Mouse (Mus musculus): ENCODE measurements at regions not wholly inside any gene's neighbourhood (a gene's known extent, or its start where the extent isn't known, plus 50 kb on each side); places are given as distances from the start of the nearest gene placed in this dataset.

DNA sequence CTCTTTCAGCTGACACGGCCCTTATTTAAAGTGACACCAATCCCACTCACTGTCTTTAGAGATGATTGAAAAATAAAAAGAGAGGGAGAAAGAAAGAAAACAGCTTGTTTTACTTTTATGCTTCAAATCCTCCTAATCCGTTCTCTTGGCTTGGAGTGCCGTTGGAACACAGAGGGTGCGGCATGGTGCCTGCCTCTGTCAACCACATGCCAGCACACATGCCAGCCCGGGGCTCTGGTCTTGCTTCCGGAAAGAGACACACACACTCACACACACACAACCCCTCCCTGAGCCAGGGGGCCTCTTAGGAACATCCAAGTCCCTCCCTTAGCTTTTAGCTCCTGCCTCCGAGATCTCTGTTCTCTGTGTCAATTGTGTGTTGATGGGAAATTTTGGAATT lies 116.2 kb upstream of the 3110018I06Rik start:
- H3K27me3 ChIP-seq, result no peaks in the 10 kb centered on the region
- in situ Hi-C loops (cut with MboI; ENCODE audit: low pct_unique_long_range_greater_than_20kb), result no loop called here
- ChIA-PET CTCF (no interaction called here), POLR2A (no interaction called here)
- no peak for ATAC-seq
- DNase-seq (ENCODE audit: low read depth, low spot score), result no peak
- no peak for TF ChIP-seq CTCF (IDR thresholded peaks at IDR 0.05)

DNA sequence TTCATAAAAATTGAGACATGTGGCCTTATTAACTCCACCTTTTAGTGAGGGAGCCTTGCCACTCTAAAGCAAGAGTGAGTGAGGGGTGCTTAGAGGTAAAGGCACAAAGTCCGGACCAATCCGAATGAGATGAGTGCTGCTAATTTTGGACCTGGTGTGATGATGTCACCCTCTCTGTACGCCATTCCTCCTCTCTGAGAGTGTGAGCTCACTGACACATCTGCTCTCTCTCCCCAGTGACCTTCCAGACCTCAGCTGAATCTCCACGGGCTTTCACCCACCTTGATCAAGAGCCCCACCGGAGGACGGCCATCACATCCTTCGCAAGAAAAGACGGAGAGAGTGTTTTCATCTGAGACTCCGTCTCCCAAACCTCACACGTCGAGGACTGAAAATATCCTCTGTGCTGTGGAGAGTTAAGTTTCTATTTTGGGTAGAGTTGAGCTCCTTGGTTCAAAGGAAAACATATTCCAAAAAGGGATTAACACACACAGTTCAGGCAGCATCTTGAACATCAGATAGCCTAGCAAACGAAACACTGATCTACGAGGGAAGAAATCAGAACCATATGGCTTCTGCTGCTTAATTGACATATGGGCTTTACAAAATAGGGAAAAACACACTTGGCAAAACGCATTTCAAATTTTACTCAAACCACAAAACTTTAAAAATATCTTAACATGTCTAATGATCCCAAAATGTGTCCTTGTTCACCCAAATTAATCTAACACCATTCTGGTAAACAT lies 96.2 kb upstream of the 3110018I06Rik start:
- no peaks in the 10 kb centered on the region for H3K27me3 ChIP-seq
- in situ Hi-C loops (cut with MboI; ENCODE audit: low pct_unique_long_range_greater_than_20kb), result no loop called here
- ATAC-seq (no peak), DNase-seq (ENCODE audit: low read depth, low spot score) (no peak)
- ChIA-PET POLR2A (no interaction called here), CTCF (no interaction called here)
- TF ChIP-seq CTCF (IDR thresholded peaks at IDR 0.05), result no peak

DNA sequence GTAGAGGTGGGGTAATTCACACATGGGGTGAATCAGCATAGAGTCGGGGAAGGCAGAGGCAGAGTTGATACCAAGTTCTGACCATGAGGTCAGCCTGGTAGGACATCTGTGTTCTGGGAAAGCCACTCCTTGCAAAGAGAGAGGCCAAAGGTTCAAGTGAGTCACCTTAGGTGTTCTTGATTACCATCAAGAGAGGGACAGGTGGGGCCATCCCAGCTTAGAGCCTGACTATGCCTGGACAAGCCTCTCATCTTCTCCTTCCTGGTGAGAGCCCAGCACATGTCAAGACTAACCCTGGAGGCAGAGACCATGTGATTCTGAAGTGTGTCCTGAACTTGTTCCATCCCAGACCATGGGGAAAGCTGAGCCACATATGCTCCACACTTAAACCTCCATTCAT lies 94.0 kb upstream of the 3110018I06Rik start:
- in situ Hi-C loops (cut with MboI; ENCODE audit: low pct_unique_long_range_greater_than_20kb), result no loop called here
- POLR2A ChIA-PET, result no interaction called here
- no peaks in the 10 kb centered on the region for H3K27me3 ChIP-seq
- ATAC-seq, result no peak
- no peak for DNase-seq (ENCODE audit: low read depth, low spot score)
- TF ChIP-seq CTCF (IDR thresholded peaks at IDR 0.05), result no peak
- CTCF ChIA-PET, result no interaction called here

DNA sequence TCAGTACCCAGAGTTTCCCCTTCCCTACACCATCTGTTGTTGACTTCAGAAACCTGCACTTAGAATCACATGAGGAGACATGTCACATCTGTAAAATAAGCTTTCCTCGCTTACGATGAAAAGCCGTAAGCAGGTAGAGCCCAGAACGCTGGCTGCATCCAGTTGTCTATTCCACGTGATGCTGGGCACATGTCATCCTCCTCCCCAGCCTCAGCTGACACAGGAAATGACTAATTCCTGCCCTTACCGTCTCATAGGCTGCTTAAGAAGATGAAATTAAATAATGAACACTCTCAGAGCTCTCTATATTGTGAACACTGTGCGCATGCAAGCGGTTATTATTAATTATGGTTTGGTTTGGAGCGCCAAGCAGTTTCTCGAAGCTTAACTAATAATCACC lies 83.6 kb upstream of the 3110018I06Rik start:
- ATAC-seq (no peak), DNase-seq (ENCODE audit: low read depth, low spot score) (no peak)
- ChIA-PET CTCF (no interaction called here), POLR2A (no interaction called here)
- no peak for TF ChIP-seq CTCF (IDR thresholded peaks at IDR 0.05)
- in situ Hi-C loops (cut with MboI; ENCODE audit: low pct_unique_long_range_greater_than_20kb), result no loop called here
- H3K27me3 ChIP-seq, result no peaks in the 10 kb centered on the region

DNA sequence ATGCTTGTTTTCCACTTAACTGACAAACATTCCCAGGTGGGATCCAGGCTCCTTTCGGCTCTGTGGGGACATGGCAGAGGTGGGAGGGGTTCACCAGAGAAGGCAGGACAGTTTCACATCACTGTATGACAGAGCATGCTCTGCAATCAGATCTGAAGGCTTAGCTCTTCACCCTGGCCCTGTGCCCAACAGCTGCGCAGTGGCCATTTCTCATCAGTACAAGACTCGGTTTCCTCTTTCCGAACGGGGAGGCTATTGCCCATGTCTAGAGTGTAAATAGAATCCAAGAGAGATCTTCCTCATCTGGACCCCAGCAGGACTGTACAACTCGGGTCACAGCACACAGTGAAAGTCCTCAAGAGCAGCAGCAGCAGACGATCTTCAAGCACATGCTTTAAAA lies 64.5 kb upstream of the 3110018I06Rik start:
- ATAC-seq, result no peak
- TF ChIP-seq CTCF (IDR thresholded peaks at IDR 0.05), result no peak
- CTCF ChIA-PET, result no interaction called here
- H3K27me3 ChIP-seq, result no peaks in the 10 kb centered on the region
- in situ Hi-C loops (cut with MboI; ENCODE audit: low pct_unique_long_range_greater_than_20kb), result no loop called here
- POLR2A ChIA-PET, result no interaction called here
- no peak for DNase-seq (ENCODE audit: low read depth, low spot score)

DNA sequence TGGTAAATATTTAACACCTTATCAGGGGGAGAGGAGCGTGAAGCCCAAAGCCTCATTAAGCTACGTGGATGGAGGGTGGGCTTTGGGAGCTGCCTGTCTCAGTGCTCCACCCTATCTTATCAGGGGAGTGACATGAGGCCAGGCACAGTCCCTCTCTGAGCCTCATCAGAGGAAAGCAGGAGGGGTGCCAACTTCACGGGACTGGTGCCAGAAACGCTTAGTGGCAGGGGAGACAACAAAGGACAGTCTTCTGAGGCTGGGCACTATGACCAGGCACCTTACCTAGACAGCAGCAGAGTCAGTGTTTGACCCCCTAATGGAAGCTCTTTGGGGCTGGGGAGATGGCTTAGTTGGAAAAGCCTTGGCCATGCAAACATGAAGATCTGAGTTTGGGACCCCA lies 49.9 kb upstream of the 3110018I06Rik start:
- POLR2A ChIA-PET, result no interaction called here
- in situ Hi-C loops (cut with MboI; ENCODE audit: low pct_unique_long_range_greater_than_20kb), result no loop called here
- ATAC-seq, result no peak
- CTCF ChIA-PET, result no interaction called here
- no peak for DNase-seq (ENCODE audit: low read depth, low spot score)
- TF ChIP-seq CTCF (IDR thresholded peaks at IDR 0.05), result no peak
- H3K27me3 ChIP-seq, result no peaks in the 10 kb centered on the region

All from Patski (cell line).